Mouse (Mus musculus): Measurements from ENCODE around the gene Mmp11.
"Not testable (repeated sequence)": the region's sequence is repeated elsewhere in the genome, so short reads cannot be mapped to it uniquely, and the experiment has no call there.

Mmp11 gene

DNA sequence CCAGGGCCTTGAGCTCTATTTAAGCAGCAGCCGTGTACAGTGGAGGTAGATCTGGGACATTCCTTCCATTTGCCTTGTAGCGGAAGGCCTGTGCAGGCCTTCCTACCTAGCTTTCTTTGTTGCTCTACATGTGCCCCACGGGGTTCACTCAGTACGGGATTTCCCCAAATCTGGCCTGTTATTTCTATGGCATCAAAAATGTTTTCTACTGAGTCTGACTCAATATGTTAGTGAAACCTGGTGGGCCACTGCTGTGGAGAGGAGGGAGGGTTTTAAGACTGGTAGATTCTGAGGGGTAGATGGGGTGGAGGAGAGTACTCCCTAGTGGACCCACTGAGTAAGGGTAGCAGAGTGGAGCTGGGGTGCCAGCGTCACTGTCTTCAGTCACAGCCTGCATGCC is 40.6 kb downstream of the Mmp11 start:
- DNase-seq: no peak

- no peak for DNase-seq
These were observed 41.7 kb downstream of the Mmp11 start for GRCm38 (mm10) chr10:75894601-75895000.

GRCm38 (mm10) chr10:75893089-75893750 is 43.1 kb downstream of the Mmp11 start, which contains the start of gene Derl3:
Derl3 (plus strand) TSS chr10:75893413.
- DNase-seq: peak; percentile 97 to 98

DNA sequence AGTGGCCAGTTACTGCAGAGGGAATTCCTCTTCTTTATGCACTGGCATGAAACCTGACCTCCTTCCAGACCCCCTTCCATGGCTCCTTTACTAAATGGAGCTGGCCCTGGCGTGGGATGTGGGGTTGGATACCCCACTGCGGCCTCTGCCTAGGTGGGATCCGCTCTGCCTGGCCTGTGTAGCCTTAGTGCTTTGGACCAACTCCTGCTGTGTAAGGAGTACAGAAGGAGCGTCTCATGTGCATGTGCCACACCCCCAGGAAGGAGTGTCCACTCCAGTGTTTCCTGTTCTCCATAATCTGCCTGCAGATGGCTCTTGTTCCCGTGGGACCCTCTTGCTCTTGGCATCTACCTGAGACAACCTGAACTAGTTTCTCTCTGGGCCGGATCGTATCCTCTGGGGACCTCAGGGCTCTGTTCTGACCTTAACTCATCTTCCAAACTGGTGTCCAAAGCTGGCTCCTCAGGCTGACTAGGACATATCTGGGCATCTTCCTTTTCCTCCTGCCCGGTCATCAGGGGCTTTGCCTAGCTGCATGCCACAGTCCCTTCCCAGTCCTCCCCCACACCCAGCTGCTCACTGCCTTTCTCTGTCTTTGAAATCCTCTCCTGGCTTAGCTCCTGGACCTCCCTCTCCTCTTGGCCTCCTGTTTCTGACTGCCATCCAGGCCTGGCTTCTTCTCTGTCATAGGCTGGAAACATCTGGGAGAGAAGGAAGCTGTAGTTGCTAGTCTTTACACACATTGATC is 46.7 kb downstream of the Mmp11 start:
- DNase-seq: no peak

GRCm38 (mm10) chr10:75887504-75887903 is 48.8 kb downstream of the Mmp11 start:
- not testable (repeated sequence) for DNase-seq

GRCm38 (mm10) chr10:75884742-75885141 is 51.6 kb downstream of the Mmp11 start:
- DNase-seq: no peak

- peak; percentile 91 to 93 for DNase-seq
These were observed 53.1 kb downstream of the Mmp11 start for GRCm38 (mm10) chr10:75883232-75883552.

- DNase-seq: peak in 1 of 2 experiments; percentile 39
These were observed 53.7 kb downstream of the Mmp11 start for GRCm38 (mm10) chr10:75882433-75883231.

DNA sequence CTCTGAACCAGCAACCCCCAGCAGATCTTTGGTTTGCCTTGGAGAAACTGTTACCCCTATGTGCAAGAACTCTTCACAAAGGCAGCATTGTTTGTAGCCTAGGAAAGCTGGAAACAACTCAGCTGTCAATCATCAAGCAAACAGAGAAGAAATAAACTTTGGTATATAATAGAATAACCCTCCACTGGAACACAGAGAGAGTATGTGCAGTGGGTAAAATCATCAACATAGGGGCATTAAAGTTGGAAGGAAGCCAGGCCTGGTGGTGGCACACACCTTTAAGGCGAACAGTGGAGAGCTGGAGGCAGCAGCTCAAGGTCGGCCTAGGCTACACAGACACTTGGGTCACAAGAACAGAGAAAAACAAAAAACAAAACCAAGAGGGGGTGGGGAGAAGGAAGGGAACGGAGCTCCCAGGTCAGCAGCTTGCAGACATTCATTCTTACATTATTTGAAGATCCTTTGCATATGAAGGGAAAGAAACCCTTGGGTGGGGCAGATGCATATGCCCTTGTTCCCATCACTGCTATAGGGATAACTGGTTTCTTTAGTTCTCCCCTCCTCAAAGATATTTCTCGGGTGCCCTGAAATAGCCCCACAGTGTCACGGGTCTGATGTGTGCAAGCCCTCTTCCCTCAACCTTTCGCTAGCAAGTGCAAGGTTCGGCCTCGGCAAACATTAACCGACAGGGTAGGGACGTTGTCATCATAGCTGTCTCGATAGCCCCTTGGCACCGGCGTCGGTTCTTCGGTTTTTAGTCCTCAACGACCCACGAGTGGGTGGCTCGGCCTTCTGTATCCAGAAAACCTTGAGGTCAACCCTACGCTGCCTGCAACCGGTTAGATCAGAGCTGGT is 54.5 kb downstream of the Mmp11 start:
- peak; percentile 90 to 91 for DNase-seq

DNA sequence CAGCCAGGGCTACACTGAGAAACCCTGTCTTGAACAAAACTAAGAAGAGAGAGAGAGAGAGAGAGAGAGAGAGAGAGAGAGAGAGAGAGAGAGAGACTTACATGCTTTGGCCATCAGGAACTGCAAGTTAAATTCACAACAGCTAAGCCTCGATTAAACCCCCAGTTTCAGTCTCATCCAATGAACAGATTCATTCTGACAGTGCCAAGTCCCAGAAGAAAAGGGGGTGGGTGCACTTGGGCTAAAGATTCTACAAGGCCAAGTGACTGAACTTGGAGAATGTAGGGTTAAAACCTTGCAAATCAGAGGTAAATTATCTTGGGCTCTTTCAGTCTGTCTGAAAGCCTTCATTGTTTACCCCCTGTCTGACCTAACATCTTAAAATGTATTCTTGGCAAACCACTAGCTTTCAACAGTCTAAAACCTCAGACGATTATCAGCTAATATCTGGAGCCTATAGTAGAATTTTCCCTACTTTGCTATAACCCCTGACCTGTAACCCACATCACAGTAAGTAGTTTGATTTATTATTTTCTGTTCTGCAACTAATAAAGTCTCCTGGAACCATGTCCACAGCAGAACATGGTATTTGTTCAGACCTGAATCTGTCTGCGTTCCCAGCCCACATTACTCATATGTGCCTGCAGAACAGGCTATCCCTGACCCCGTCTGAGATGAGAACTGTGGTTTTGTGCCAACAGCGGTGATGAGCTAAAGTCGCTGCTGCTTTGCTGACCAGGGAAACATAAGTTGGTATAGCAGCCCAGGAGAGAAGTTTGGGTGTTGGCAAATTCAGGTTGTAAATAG is 55.3 kb downstream of the Mmp11 start:
- no peak for DNase-seq

- no peak for DNase-seq
These were observed 55.9 kb downstream of the Mmp11 start for GRCm38 (mm10) chr10:75880351-75880750.

- peak; percentile 83 to 84 for DNase-seq
These were observed 57.5 kb downstream of the Mmp11 start for GRCm38 (mm10) chr10:75878836-75879235.

- no peak for DNase-seq
These were observed 62.6 kb downstream of the Mmp11 start for GRCm38 (mm10) chr10:75873543-75874170.
